Mouse (Mus musculus) embryonic facial prominence, embryonic 11.5 days (tissue): ENCODE measurements around the gene 1600002K03Rik. TPM values are rescaled to one million over a fixed set of nuclear protein-coding genes. Genes with fewer than 3 reads are reported as not detected.

Experiments used
- ATAC-seq: fragments of 200-750 bp; cut with Nextera tagmentation; replicated peaks from 2 replicates; pipeline ENCODE4 v1.8.0; 2017; ENCODE audit warnings: low read depth; ENCODE audit not compliant: insufficient number of reproducible peaks, low FRiP score, low TSS enrichment
- DNase-seq: peaks from one replicate; pipeline ENCODE4 v3.0.0-alpha.2; 2015; ENCODE audit warnings: low spot score
- H3K27ac ChIP-seq: fragments of 300-500 bp; sonication (generic); replicated peaks from 2 replicates; pipeline ENCODE4 v1.5.1; 2014; ENCODE audit warnings: mild to moderate bottlenecking, low read depth, low read length, control low read depth
- H3K27me3 ChIP-seq: fragments of 300-500 bp; sonication (generic); 2 replicates; pipeline ENCODE4 v1.6.1; 2014; ENCODE audit warnings: mild to moderate bottlenecking, low read length, moderate library complexity, mixed read lengths; ENCODE audit not compliant: control insufficient read depth, insufficient read depth
- H3K36me3 ChIP-seq: fragments of 300-500 bp; sonication (generic); replicated peaks from 2 replicates; pipeline ENCODE4 v1.6.1; 2014; ENCODE audit warnings: low read depth, mild to moderate bottlenecking, low read length, moderate library complexity, mixed read lengths; ENCODE audit not compliant: control insufficient read depth, insufficient read depth
- H3K4me1 ChIP-seq: fragments of 300-500 bp; sonication (generic); 2 replicates; pipeline ENCODE4 v1.6.1; 2014; ENCODE audit warnings: low read length, mixed read lengths; ENCODE audit not compliant: control insufficient read depth, insufficient read depth
- H3K4me2 ChIP-seq: fragments of 300-500 bp; sonication (generic); 2 replicates; pipeline ENCODE4 v1.6.1; 2014; ENCODE audit warnings: low read depth, mild to moderate bottlenecking, control low read depth, low read length, moderate library complexity
- H3K4me3 ChIP-seq: fragments of 300-500 bp; sonication (generic); 2 replicates; pipeline ENCODE4 v1.5.1; 2014; ENCODE audit warnings: low read depth, low read length, control low read depth
- H3K9ac ChIP-seq: fragments of 300-500 bp; sonication (generic); replicated peaks from 2 replicates; pipeline ENCODE4 v1.6.1; 2014; ENCODE audit warnings: mild to moderate bottlenecking, control low read depth, low read length
- H3K9me3 ChIP-seq: fragments of 300-500 bp; sonication (generic); replicated peaks from 2 replicates; pipeline ENCODE4 v1.6.1; 2016; ENCODE audit warnings: mild to moderate bottlenecking, low read length, inconsistent platforms, mixed read lengths; ENCODE audit not compliant: control insufficient read depth
- WGBS: fragments of 180-500 bp; shearing (Covaris S2); extraction: QIAGEN DNeasy Blood & Tissue Kit; methylation state at CpG from one replicate; pipeline ENCODE4 v1.1.7; 2014; 5-methylcytosine and 5-hydroxymethylcytosine counted together
- polyA plus RNA-seq: library from polyadenylated mRNA; unstranded; fragments of >200 nt; fragmentation: Nextera tagmentation; extraction: Ambion mirVana; gene quantifications from 2 replicates; pipeline ENCODE4 v1.2.1, GENCODE M21; 2014

The 1600002K03Rik gene
- polyA plus RNA-seq, 1 experiment from 2014 or later = 6.8 TPM

- no peaks in the 10 kb centered on the region for H3K27me3 ChIP-seq
- H3K4me1 ChIP-seq = no peaks in the 10 kb centered on the region; the same call in 1 of the 2 replicates
- H3K9ac ChIP-seq = no peak overlapping the region
- H3K4me3 ChIP-seq = no peak overlapping the region
- 60% methylated on average over 2 of the region's 2 CpGs for WGBS
- H3K4me2 ChIP-seq = no peak overlapping the region
- H3K36me3 ChIP-seq = peaks cover 12% of the 10 kb centered on the region
- DNase-seq (peak; percentile 64), ATAC-seq (no peak)
- no peak overlapping the region for H3K27ac ChIP-seq
- H3K9me3 ChIP-seq = no peaks in the 10 kb centered on the region
Observed at GRCm38 (mm10) chr10:80174705-80175104, 2.0 kb downstream of the 1600002K03Rik start.

- Histone ChIP-seq H3K4me3 (no peak overlapping the region), H3K36me3 (peaks cover 7% of the 10 kb centered on the region), H3K9ac (no peak overlapping the region), H3K4me1 (no peaks in the 10 kb centered on the region; the same call in 1 of the 2 replicates), H3K9me3 (no peaks in the 10 kb centered on the region), H3K27ac (no peak overlapping the region), H3K4me2 (no peak overlapping the region), H3K27me3 (no peaks in the 10 kb centered on the region)
- no peak for ATAC-seq
- peak; percentile 74 for DNase-seq
- 16% methylated on average over 4 of the region's 4 CpGs for WGBS
Observed at GRCm38 (mm10) chr10:80175536-80176269, 3.0 kb downstream of the 1600002K03Rik start.

DNA sequence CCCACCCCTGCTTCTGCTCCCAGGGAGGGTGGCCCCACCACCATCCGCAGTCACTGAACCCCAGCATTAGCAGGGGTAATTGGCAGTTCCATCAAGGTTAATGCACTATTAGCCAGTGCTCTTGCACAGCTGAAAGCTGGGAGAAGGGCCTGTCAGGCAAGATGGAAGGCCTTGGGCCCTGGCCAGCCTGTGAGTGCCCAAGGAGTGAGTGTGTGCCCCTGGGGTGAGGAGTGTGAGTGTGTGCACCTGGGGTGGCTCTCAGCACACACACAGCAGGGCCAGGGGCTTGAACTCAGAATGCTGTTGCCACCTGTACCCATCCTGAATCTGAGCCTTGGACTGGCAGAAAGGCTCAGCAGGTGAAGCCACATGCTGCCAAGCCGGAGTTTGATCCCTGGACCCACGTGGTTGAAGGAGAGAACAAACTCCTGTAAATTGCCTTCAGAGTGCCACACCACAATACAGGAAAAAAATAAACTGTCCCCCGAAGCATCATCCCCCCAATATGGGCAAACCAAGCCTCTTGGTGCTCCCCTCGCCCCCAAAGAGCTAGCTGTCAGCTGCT, 3.6 kb downstream of the 1600002K03Rik start:
- 75% methylated on average over 5 of the region's 5 CpGs for WGBS
- H3K4me1 ChIP-seq = peaks cover 2% of the 10 kb centered on the region; the same call in 1 of the 2 replicates
- DNase-seq (no peak), ATAC-seq (no peak)
- peaks cover 4% of the 10 kb centered on the region for H3K36me3 ChIP-seq
- no peak overlapping the region for H3K27ac ChIP-seq
- H3K27me3 ChIP-seq = no peaks in the 10 kb centered on the region
- no peak overlapping the region for H3K9ac ChIP-seq
- H3K9me3 ChIP-seq = no peaks in the 10 kb centered on the region
- H3K4me3 ChIP-seq = no peak overlapping the region
- H3K4me2 ChIP-seq = no peak overlapping the region

DNA sequence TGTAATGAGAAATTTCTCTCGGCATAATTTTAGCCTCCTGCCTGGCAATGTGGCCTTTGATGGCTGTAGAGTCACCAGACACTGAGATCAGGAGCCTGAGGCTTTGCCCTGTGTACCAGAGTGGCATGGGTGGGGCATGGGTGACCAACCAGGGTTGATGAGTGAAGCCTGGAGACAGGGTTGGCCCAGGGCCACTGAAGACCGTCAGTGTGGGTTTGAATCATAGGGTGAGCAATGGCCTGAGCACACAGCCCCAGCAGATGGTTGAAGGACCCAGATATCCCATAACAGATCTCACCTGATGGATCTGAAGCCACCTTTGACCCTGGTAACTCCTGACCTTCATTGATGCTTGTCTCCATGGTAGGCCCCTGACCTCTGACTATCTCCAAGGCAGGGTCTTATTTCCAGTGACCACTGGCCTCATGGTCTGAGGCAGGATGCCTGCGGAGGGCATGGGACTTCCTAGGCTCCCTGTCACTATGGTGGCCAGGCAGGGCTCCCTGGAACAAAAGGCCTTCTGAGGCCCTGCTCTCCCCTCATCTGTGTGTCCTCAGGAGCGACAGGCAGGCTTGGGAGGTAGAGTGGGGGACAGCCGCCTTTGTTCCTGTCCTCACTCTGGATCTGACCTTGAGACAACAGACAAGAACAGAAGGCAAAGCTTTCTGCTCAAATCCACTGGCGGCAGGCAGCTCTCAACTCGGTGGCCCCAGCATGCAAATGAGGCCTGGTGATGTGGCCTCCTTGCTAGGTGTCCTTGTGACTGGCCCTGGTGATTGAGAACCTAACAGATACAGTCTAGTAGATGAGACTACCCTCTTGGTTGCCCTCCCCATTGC, 4.9 kb downstream of the 1600002K03Rik start:
- no peak overlapping the region for H3K27ac ChIP-seq
- H3K4me2 ChIP-seq = no peak overlapping the region
- no peak for DNase-seq
- H3K9me3 ChIP-seq = no peaks in the 10 kb centered on the region
- no peaks in the 10 kb centered on the region; the same call in 1 of the 2 replicates for H3K36me3 ChIP-seq
- WGBS = 72% methylated on average over 7 of the region's 7 CpGs
- peaks cover 2% of the 10 kb centered on the region; the same call in 1 of the 2 replicates for H3K4me1 ChIP-seq
- no peak overlapping the region for H3K4me3 ChIP-seq
- no peaks in the 10 kb centered on the region for H3K27me3 ChIP-seq
- H3K9ac ChIP-seq = 0 out of 2 replicates have a peak overlapping the region, but pooled peaks have one; percentile 22
- no peak for ATAC-seq

DNA sequence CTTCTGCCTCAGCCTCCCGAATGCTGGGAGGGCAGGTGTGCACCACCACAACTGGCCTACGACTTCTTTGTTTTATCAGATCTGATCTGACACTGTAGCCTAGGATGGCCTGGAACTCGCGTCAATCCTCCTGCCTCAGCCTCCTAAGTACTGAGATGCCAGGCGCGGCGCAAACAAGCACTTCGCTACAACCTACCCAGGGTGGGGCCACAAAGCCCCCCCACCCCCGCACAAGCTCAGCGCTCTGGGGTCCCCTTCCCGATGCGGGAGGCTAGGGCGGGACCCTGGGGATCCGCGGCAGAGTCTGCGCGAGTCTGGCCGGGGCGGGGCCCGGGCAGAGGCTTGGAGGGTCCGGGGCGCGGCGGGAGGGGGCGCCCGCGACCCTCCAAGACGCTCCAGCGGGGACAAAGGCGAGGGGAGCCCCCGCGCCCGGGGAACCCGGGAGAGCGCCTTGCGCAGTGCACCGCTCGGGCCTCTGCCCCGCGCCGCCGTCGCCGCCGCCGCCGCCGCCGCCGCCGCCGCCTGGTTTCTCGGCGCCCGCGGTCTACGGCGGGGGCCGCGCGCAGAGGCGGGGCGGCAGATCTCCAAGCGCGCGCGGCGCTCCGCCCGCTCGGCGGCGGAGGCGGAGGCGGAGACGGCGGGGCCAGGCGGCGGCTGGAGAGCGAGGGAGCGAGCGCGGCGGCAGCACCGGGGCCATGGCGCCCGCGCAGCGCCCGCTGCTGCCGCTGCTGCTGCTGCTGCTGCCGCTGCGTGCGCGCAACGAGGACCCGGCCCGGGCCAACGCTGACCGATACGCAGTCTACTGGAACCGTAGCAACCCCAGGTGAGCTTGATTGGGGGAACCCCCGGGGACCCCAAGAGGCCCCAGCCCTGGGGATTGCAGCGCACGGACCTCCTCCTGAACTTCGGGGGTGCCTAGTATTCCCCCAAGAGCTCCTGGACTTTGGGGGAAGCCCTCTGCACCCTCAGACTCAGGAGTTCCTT, 6.6 kb downstream of the 1600002K03Rik start, which contains the start of gene Efna2:
Efna2 (plus strand) TSS at position 415 of the 984 bp plus-strand sequence.
- H3K4me3 ChIP-seq = peak within 1 kb of the TSS; percentile 94
- H3K27me3 ChIP-seq = no peaks in the 10 kb centered on the region
- no peaks in the 10 kb centered on the region for H3K9me3 ChIP-seq
- H3K9ac ChIP-seq = peak within 1 kb of the TSS; percentile 96
- peak within 1 kb of the TSS; percentile 17 for H3K27ac ChIP-seq
- ATAC-seq (peak; percentile 46), DNase-seq (peak; percentile 87)
- no peaks in the 10 kb centered on the region; the same call in 1 of the 2 replicates for H3K36me3 ChIP-seq
- 2% methylated on average over 72 of the region's 106 CpGs for WGBS
- H3K4me2 ChIP-seq = peak within 1 kb of the TSS; percentile 53
- H3K4me1 ChIP-seq = peaks cover 2% of the 10 kb centered on the region; the same call in 1 of the 2 replicates

GRCm38 (mm10) chr10:80180288-80180687, 7.5 kb downstream of the 1600002K03Rik start:
- 45% methylated on average over 6 of the region's 6 CpGs for WGBS
- Histone ChIP-seq H3K9me3 (no peaks in the 10 kb centered on the region), H3K27ac (no peak overlapping the region), H3K4me1 (peaks cover 2% of the 10 kb centered on the region; the same call in 1 of the 2 replicates), H3K27me3 (no peaks in the 10 kb centered on the region), H3K4me2 (peak overlapping the region; percentile 53), H3K9ac (peak overlapping the region; percentile 96), H3K36me3 (no peaks in the 10 kb centered on the region; the same call in 1 of the 2 replicates), H3K4me3 (peak overlapping the region; percentile 94)
- no peak for DNase-seq
- ATAC-seq = no peak

DNA sequence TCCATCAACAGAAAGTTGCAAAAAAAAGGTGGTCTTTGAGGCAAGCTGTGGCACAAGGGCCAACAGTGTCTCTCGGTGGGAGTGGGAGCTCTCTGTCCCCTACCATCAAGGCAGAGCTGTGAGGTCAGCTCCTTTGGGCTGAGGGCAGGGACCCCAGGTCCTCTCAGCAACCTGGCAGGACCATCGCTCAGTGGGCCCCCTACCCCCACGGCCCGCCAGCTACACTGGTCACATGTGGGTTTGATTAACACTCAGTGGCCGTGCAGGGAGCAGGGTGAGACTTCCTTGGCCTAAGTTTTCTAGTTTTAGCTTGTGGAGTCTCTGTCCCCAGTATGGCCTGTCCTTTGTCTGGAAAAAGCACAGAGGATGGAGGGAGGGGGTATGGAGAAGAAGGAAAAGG, 8.1 kb downstream of the 1600002K03Rik start:
- no peak overlapping the region; the same call in 1 of the 2 replicates for H3K27ac ChIP-seq
- H3K4me3 ChIP-seq = peak overlapping the region; percentile 94
- H3K9ac ChIP-seq = peak overlapping the region; percentile 96
- peak overlapping the region; percentile 53 for H3K4me2 ChIP-seq
- H3K27me3 ChIP-seq = no peaks in the 10 kb centered on the region
- 20% methylated on average over 5 of the region's 5 CpGs for WGBS
- no peak for DNase-seq
- ATAC-seq = no peak
- no peaks in the 10 kb centered on the region; the same call in 1 of the 2 replicates for H3K36me3 ChIP-seq
- H3K4me1 ChIP-seq = peaks cover 2% of the 10 kb centered on the region; the same call in 1 of the 2 replicates
- H3K9me3 ChIP-seq = no peaks in the 10 kb centered on the region
